In genomic region chr6:125308921-125309320, GRCm38 (mm10) we compare ENCODE assay signal across 13 mouse cellular contexts. TPM values are rescaled to one million over a fixed set of nuclear protein-coding genes. Genes with fewer than 3 reads are reported as not detected.
DNase-seq lines count a peak whose midpoint lies in the region; ATAC-seq and TF ChIP-seq lines count a peak whose summit lies in the region.
"Had no signal": no experiment of that assay in that cellular context is flagged by ENCODE, and none has a peak within 500 bp of the region (broad histone marks: within the 10 kb centered on the region; RNA-seq: fewer than 3 reads in every experiment).

No protein-coding gene starts in this region.

- TF ChIP-seq CTCF in liver, postnatal 0 days (IDR thresholded peaks at IDR 0.05; ENCODE audit: low read depth) = no peak
- no peak for TF ChIP-seq CTCF in stomach, postnatal 0 days (IDR thresholded peaks at IDR 0.05; ENCODE audit: low read depth)

- H3K36me3 ChIP-seq in liver, postnatal 0 days (replicated peaks; ENCODE audit: insufficient read depth, low read length) = peaks cover 13% of the 10 kb centered on the region
- no peaks in the 10 kb centered on the region; the same call in none of the 2 replicates for H3K36me3 ChIP-seq in liver, embryonic 11.5 days (ENCODE audit: control insufficient read depth, insufficient read depth, low read length)
- peaks cover 22% of the 10 kb centered on the region for H3K36me3 ChIP-seq in embryonic facial prominence, embryonic 13.5 days
- H3K36me3 ChIP-seq in limb, embryonic 14.5 days (ENCODE audit: control insufficient read depth, insufficient read depth, low read length) = peaks cover 29% of the 10 kb centered on the region
- H3K36me3 ChIP-seq in stomach, postnatal 0 days (ENCODE audit: control insufficient read depth, insufficient read depth, low read length) = peaks cover 18% of the 10 kb centered on the region

- 56% methylated on average over 13 of the region's 13 CpGs for WGBS in liver, postnatal 0 days (ENCODE audit: insufficient replicate concordance)
- WGBS in liver, embryonic 11.5 days = 33% methylated on average over 13 of the region's 13 CpGs
- WGBS in embryonic facial prominence, embryonic 13.5 days = 6% methylated on average over 13 of the region's 13 CpGs
- 5% methylated on average over 13 of the region's 13 CpGs for WGBS in limb, embryonic 14.5 days
- 29% methylated on average over 13 of the region's 13 CpGs for WGBS in stomach, postnatal 0 days

- H3K4me2 ChIP-seq in liver, postnatal 0 days (ENCODE audit: low read depth, low read length) = no peak overlapping the region
- no peak overlapping the region for H3K4me2 ChIP-seq in liver, embryonic 11.5 days
- peak overlapping the region; percentile 43 for H3K4me2 ChIP-seq in embryonic facial prominence, embryonic 13.5 days
- H3K4me2 ChIP-seq in limb, embryonic 14.5 days (replicated peaks; ENCODE audit: low read depth, low read length, severe bottlenecking) = no peak overlapping the region
- H3K4me2 ChIP-seq in stomach, postnatal 0 days (replicated peaks; ENCODE audit: low read depth) = no peak overlapping the region

- peak; percentile 45 to 62 for DNase-seq in cerebellum, postnatal 10 days
- DNase-seq in cerebellum, postnatal 14 days = no peak
- DNase-seq in liver, postnatal 0 days = no peak
- DNase-seq in liver, embryonic 11.5 days (ENCODE audit: low spot score) = no peak
- peak; percentile 53 for DNase-seq in limb, embryonic 14.5 days (ENCODE audit: low spot score)
- DNase-seq in layer of hippocampus, adult 9-11 months = no peak
- no peak for DNase-seq in stomach, postnatal 0 days (ENCODE audit: low spot score)
- DNase-seq: adrenal gland, adult 8-10 months; gastrocnemius, postnatal 36 days; lung, adult 2 months; thymus, postnatal 14 days had no signal

- no peak for ATAC-seq in liver, postnatal 0 days
- ATAC-seq in liver, embryonic 11.5 days (replicated peaks; ENCODE audit: low FRiP score) = no peak
- 0 out of 2 replicates have a peak, but pooled peaks have one; percentile 35 for ATAC-seq in embryonic facial prominence, embryonic 13.5 days (ENCODE audit: insufficient number of reproducible peaks, insufficient read depth, low FRiP score, low TSS enrichment, low read depth)
- ATAC-seq in limb, embryonic 14.5 days (ENCODE audit: low FRiP score, low read depth) = peak; percentile 42
- ATAC-seq in stomach, postnatal 0 days (ENCODE audit: low FRiP score, low TSS enrichment) = no peak
- ATAC-seq: midbrain, embryonic 16.5 days had no signal

- no peak overlapping the region for H3K27ac ChIP-seq in liver, postnatal 0 days (ENCODE audit: low read depth)
- no peak overlapping the region for H3K27ac ChIP-seq in liver, embryonic 11.5 days (ENCODE audit: low read depth, low read length)
- no peak overlapping the region; the same call in 1 of the 2 replicates for H3K27ac ChIP-seq in embryonic facial prominence, embryonic 13.5 days
- H3K27ac ChIP-seq in limb, embryonic 14.5 days (replicated peaks; ENCODE audit: low read depth, low read length) = no peak overlapping the region
- H3K27ac ChIP-seq in stomach, postnatal 0 days (replicated peaks) = no peak overlapping the region

- no peaks in the 10 kb centered on the region for H3K9me3 ChIP-seq in liver, postnatal 0 days (ENCODE audit: low read length)
- no peaks in the 10 kb centered on the region for H3K9me3 ChIP-seq in liver, embryonic 11.5 days (ENCODE audit: control insufficient read depth, low read length)
- H3K9me3 ChIP-seq in embryonic facial prominence, embryonic 13.5 days = no peaks in the 10 kb centered on the region
- no peaks in the 10 kb centered on the region for H3K9me3 ChIP-seq in limb, embryonic 14.5 days (ENCODE audit: control insufficient read depth, low read length)
- no peaks in the 10 kb centered on the region for H3K9me3 ChIP-seq in stomach, postnatal 0 days (ENCODE audit: control insufficient read depth, low read length)

- TF ChIP-seq POLR2A in limb, embryonic 14.5 days (IDR thresholded peaks at IDR 0.05; ENCODE audit: borderline replicate concordance, extremely low read depth, insufficient read depth, insufficient read length) = no peak

- no peak for TF ChIP-seq EP300 in liver, postnatal 0 days (IDR thresholded peaks at IDR 0.05; ENCODE audit: low read depth)
- no peak for TF ChIP-seq EP300 in stomach, postnatal 0 days (optimal IDR thresholded peaks at IDR 0.05)

- peak overlapping the region; percentile 26; the same call in 1 of the 2 replicates for H3K9ac ChIP-seq in liver, postnatal 0 days (replicated peaks)
- H3K9ac ChIP-seq in liver, embryonic 11.5 days (ENCODE audit: low read depth, low read length) = no peak overlapping the region
- H3K9ac ChIP-seq in embryonic facial prominence, embryonic 13.5 days = no peak overlapping the region
- H3K9ac ChIP-seq in limb, embryonic 14.5 days (ENCODE audit: low read depth, low read length, severe bottlenecking) = no peak overlapping the region
- H3K9ac ChIP-seq in stomach, postnatal 0 days (ENCODE audit: low read length) = no peak overlapping the region

- H3K4me1 ChIP-seq in liver, postnatal 0 days (ENCODE audit: insufficient read depth) = peaks cover 10% of the 10 kb centered on the region
- H3K4me1 ChIP-seq in liver, embryonic 11.5 days (replicated peaks; ENCODE audit: control insufficient read depth, insufficient read depth, low read length) = peaks cover 18% of the 10 kb centered on the region
- H3K4me1 ChIP-seq in embryonic facial prominence, embryonic 13.5 days = peaks cover 36% of the 10 kb centered on the region
- H3K4me1 ChIP-seq in limb, embryonic 14.5 days (ENCODE audit: control insufficient read depth, insufficient read depth, low read length) = peaks cover 26% of the 10 kb centered on the region
- peaks cover 13% of the 10 kb centered on the region for H3K4me1 ChIP-seq in stomach, postnatal 0 days (replicated peaks; ENCODE audit: control insufficient read depth, insufficient read depth)

- H3K27me3 ChIP-seq in liver, postnatal 0 days (ENCODE audit: insufficient read depth, low read length) = no peaks in the 10 kb centered on the region
- no peaks in the 10 kb centered on the region for H3K27me3 ChIP-seq in liver, embryonic 11.5 days (replicated peaks; ENCODE audit: control insufficient read depth, insufficient read depth, low read length)
- no peaks in the 10 kb centered on the region for H3K27me3 ChIP-seq in embryonic facial prominence, embryonic 13.5 days
- H3K27me3 ChIP-seq in limb, embryonic 14.5 days (ENCODE audit: control insufficient read depth, insufficient read depth, low read length) = no peaks in the 10 kb centered on the region
- H3K27me3 ChIP-seq in stomach, postnatal 0 days (ENCODE audit: control insufficient read depth, insufficient read depth, low read length) = no peaks in the 10 kb centered on the region

- no peak overlapping the region for H3K4me3 ChIP-seq in liver, postnatal 0 days (ENCODE audit: low read depth, low read length)
- no peak overlapping the region for H3K4me3 ChIP-seq in liver, embryonic 11.5 days (ENCODE audit: low read depth, low read length)
- H3K4me3 ChIP-seq in embryonic facial prominence, embryonic 13.5 days = no peak overlapping the region
- H3K4me3 ChIP-seq in limb, embryonic 14.5 days (replicated peaks; ENCODE audit: low read length) = no peak overlapping the region
- no peak overlapping the region for H3K4me3 ChIP-seq in stomach, postnatal 0 days (ENCODE audit: low read depth, low read length)

RNA-seq across cellular contexts. Expression of gene Ltbr, which starts 4.8 kb away (rescaled TPM):
- 31.8 TPM in 2 replicates for polyA plus RNA-seq in liver, postnatal 0 days (2015; fragmentation: Nextera tagmentation; extraction: Ambion mirVana)
- 30.1 and 34.7 TPM in 2 replicates for polyA plus RNA-seq in liver, embryonic 11.5 days (2014; fragmentation: Nextera tagmentation; extraction: Ambion mirVana)
- polyA plus RNA-seq in embryonic facial prominence, embryonic 13.5 days (2015; fragmentation: Nextera tagmentation; extraction: Ambion mirVana) = 33.1 TPM in 2 replicates
- 52.7 and 68.8 TPM in 2 replicates for polyA plus RNA-seq in limb, embryonic 14.5 days (2012; rRNA removed)
- 45.8 and 51.1 TPM in 2 replicates for polyA plus RNA-seq in limb, embryonic 14.5 days (2014; fragmentation: Nextera tagmentation; extraction: Ambion mirVana)
- 71.5 and 73.0 TPM in 2 replicates for polyA plus RNA-seq in stomach, postnatal 0 days (2015; fragmentation: Nextera tagmentation; extraction: Ambion mirVana)

RNA-seq across cellular contexts. Expression of gene Scnn1a, which starts 11.5 kb away (rescaled TPM):
- 0.76 and 1.1 TPM in 2 replicates for polyA plus RNA-seq in liver, postnatal 0 days (2015; fragmentation: Nextera tagmentation; extraction: Ambion mirVana)
- polyA plus RNA-seq in liver, embryonic 11.5 days (2014; fragmentation: Nextera tagmentation; extraction: Ambion mirVana) = 0.55 and 0.74 TPM in 2 replicates
- polyA plus RNA-seq in embryonic facial prominence, embryonic 13.5 days (2015; fragmentation: Nextera tagmentation; extraction: Ambion mirVana) = 1.3 and 1.5 TPM in 2 replicates
- 2.5 and 2.9 TPM in 2 replicates for polyA plus RNA-seq in limb, embryonic 14.5 days (2012; rRNA removed)
- polyA plus RNA-seq in limb, embryonic 14.5 days (2014; fragmentation: Nextera tagmentation; extraction: Ambion mirVana) = 1.8 and 1.9 TPM in 2 replicates
- polyA plus RNA-seq in stomach, postnatal 0 days (2015; fragmentation: Nextera tagmentation; extraction: Ambion mirVana) = 18.5 and 20.6 TPM in 2 replicates

RNA-seq across cellular contexts. Expression of gene Tuba3a, which starts 23.1 kb away (rescaled TPM):
- polyA plus RNA-seq in liver, postnatal 0 days (2015; fragmentation: Nextera tagmentation; extraction: Ambion mirVana) = not detected in 2 replicates
- polyA plus RNA-seq in liver, embryonic 11.5 days (2014; fragmentation: Nextera tagmentation; extraction: Ambion mirVana) = 0.12 TPM in 1 of 2 replicates, not detected in the other
- polyA plus RNA-seq in embryonic facial prominence, embryonic 13.5 days (2015; fragmentation: Nextera tagmentation; extraction: Ambion mirVana) = 0.17 and 0.22 TPM in 2 replicates
- 0.45 and 0.47 TPM in 2 replicates for polyA plus RNA-seq in limb, embryonic 14.5 days (2012; rRNA removed)
- 0.30 TPM in 1 of 2 replicates, not detected in the other for polyA plus RNA-seq in limb, embryonic 14.5 days (2014; fragmentation: Nextera tagmentation; extraction: Ambion mirVana)
- polyA plus RNA-seq in stomach, postnatal 0 days (2015; fragmentation: Nextera tagmentation; extraction: Ambion mirVana) = 0.08 and 0.15 TPM in 2 replicates
- polyA plus RNA-seq: midbrain, embryonic 16.5 days had no signal

RNA-seq across cellular contexts. Expression of gene Tnfrsf1a, which starts 40.2 kb away (rescaled TPM):
- 40.5 and 41.1 TPM in 2 replicates for polyA plus RNA-seq in liver, postnatal 0 days (2015; fragmentation: Nextera tagmentation; extraction: Ambion mirVana)
- 37.0 and 38.0 TPM in 2 replicates for polyA plus RNA-seq in liver, embryonic 11.5 days (2014; fragmentation: Nextera tagmentation; extraction: Ambion mirVana)
- polyA plus RNA-seq in embryonic facial prominence, embryonic 13.5 days (2015; fragmentation: Nextera tagmentation; extraction: Ambion mirVana) = 62.3 and 67.9 TPM in 2 replicates
- polyA plus RNA-seq in limb, embryonic 14.5 days (2012; rRNA removed) = 88.8 and 106 TPM in 2 replicates
- 85.6 and 87.8 TPM in 2 replicates for polyA plus RNA-seq in limb, embryonic 14.5 days (2014; fragmentation: Nextera tagmentation; extraction: Ambion mirVana)
- polyA plus RNA-seq in stomach, postnatal 0 days (2015; fragmentation: Nextera tagmentation; extraction: Ambion mirVana) = 75.3 and 77.7 TPM in 2 replicates

Comparison
In these comparisons a context has a peak if more than half of its experiments do, and no peak if none do; other contexts are left out.
1. DNase-seq: peak in cerebellum, postnatal 10 days (2 of 2) and limb, embryonic 14.5 days (single experiment); none in cerebellum, postnatal 14 days (0 of 2), liver, postnatal 0 days (single experiment), liver, embryonic 11.5 days (single experiment), layer of hippocampus, adult 9-11 months (single experiment) and stomach, postnatal 0 days (single experiment).
2. ATAC-seq: peak in embryonic facial prominence, embryonic 13.5 days (single experiment) and limb, embryonic 14.5 days (single experiment); none in liver, postnatal 0 days (single experiment), liver, embryonic 11.5 days (single experiment) and stomach, postnatal 0 days (single experiment).